Mouse (Mus musculus): ENCODE measurements around the gene Ergic1. TPM values are rescaled to one million over a fixed set of nuclear protein-coding genes. Genes with fewer than 3 reads are reported as not detected.
A peak's percentile ranks its signal among the peaks of the same experiment; 100 is the strongest.

Ergic1 gene
- polyA plus RNA-seq, 2 experiments, result 157 to 222 TPM

DNA sequence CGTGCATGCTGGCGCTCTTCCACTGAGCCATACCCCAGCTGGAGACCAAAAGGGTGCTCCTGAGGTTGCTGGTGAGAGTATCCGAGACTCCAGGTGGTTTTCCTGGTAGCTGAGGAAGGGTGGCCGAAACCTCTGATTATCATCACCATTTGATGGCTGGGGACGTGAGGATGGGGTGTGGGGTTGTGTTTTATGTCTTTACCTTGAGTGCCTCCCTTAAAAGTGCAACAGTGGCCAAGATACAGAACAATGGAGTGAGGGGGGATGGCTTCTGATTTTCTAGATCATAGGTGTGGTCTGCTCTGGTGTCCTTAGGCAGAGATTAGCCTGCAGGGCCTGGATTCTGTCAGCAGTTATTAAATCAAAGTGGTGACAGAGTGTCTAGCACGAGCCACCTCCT lies 18.1 kb downstream of the Ergic1 start:
- Histone ChIP-seq H3K9me3 (ENCODE audit: control insufficient read depth, low read length) (no peaks in the 10 kb centered on the region), H3K27ac (replicated peaks; ENCODE audit: low read depth, low read length) (no peak overlapping the region), H3K36me3 (ENCODE audit: control insufficient read depth, insufficient read depth, low read length) (peaks cover 43% of the 10 kb centered on the region), H3K9ac (ENCODE audit: low read depth, low read length, severe bottlenecking) (no peak overlapping the region), H3K4me1 (ENCODE audit: control insufficient read depth, insufficient read depth, low read length) (peaks cover 15% of the 10 kb centered on the region), H3K27me3 (ENCODE audit: control insufficient read depth, insufficient read depth, low read length) (no peaks in the 10 kb centered on the region), H3K4me2 (replicated peaks; ENCODE audit: low read depth, low read length, severe bottlenecking) (no peak overlapping the region), H3K4me3 (replicated peaks; ENCODE audit: low read length) (no peak overlapping the region)
- WGBS, result 79% methylated on average over 6 of the region's 6 CpGs
- no peak for TF ChIP-seq POLR2A (IDR thresholded peaks at IDR 0.05; ENCODE audit: borderline replicate concordance, extremely low read depth, insufficient read depth, insufficient read length)
- ATAC-seq (ENCODE audit: low FRiP score, low read depth) (no peak), DNase-seq (ENCODE audit: low spot score) (no peak)

DNA sequence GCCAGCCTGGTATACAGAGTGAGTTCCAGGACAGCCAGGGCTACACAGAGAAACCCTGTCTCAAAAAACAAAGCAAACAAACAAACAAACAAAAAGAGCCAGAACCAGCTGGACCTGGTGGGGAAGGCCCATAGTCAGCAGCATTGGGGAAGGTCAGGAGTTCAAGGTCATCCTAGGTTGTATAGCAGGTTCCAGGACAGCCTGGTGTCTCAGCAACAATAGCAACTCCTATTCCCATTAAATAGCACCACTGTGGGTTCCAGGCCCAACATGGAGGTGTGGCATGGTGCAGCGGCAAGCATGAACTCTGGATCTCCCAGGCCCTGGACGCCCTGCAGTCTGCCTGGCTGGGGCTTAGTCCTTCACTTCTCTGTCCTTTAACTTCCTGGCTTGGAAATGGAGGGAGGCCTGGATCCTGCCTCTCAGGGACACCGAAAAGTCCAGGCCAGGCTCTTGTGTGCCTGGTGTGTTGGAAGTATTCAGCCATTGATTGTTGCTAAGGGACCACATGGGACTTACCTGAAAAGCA lies 19.6 kb downstream of the Ergic1 start:
- Histone ChIP-seq H3K4me2 (replicated peaks; ENCODE audit: low read depth, low read length, severe bottlenecking) (no peak overlapping the region), H3K27me3 (ENCODE audit: control insufficient read depth, insufficient read depth, low read length) (no peaks in the 10 kb centered on the region), H3K4me1 (ENCODE audit: control insufficient read depth, insufficient read depth, low read length) (peaks cover 22% of the 10 kb centered on the region), H3K27ac (replicated peaks; ENCODE audit: low read depth, low read length) (no peak overlapping the region), H3K9ac (ENCODE audit: low read depth, low read length, severe bottlenecking) (no peak overlapping the region), H3K4me3 (replicated peaks; ENCODE audit: low read length) (no peak overlapping the region), H3K36me3 (ENCODE audit: control insufficient read depth, insufficient read depth, low read length) (peaks cover 39% of the 10 kb centered on the region), H3K9me3 (ENCODE audit: control insufficient read depth, low read length) (no peaks in the 10 kb centered on the region)
- DNase-seq (ENCODE audit: low spot score) (no peak), ATAC-seq (ENCODE audit: low FRiP score, low read depth) (no peak)
- no peak for TF ChIP-seq POLR2A (IDR thresholded peaks at IDR 0.05; ENCODE audit: borderline replicate concordance, extremely low read depth, insufficient read depth, insufficient read length)
- WGBS, result 96% methylated on average over 3 of the region's 3 CpGs

DNA sequence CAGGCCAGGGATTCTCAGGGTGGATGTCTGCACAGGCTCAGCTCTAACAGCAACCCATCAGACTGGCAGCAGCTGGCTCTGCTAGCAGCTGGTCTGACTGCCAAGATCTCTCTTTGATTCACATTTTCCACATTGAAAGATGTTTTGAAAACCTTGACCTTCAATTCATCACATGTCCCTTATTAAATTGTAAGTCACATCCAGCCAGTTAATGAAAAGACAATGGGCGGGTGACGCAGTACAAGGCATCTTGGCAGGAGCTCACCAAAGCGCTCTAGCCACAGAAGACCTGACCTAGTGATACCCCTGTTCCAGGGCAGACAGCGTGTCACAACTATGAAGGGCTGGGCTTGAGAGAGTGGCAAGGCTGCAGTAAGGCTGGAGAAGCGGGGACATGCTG lies 21.0 kb downstream of the Ergic1 start:
- Histone ChIP-seq H3K27me3 (ENCODE audit: control insufficient read depth, insufficient read depth, low read length) (no peaks in the 10 kb centered on the region), H3K9me3 (ENCODE audit: control insufficient read depth, low read length) (no peaks in the 10 kb centered on the region), H3K4me3 (replicated peaks; ENCODE audit: low read length) (no peak overlapping the region), H3K4me1 (ENCODE audit: control insufficient read depth, insufficient read depth, low read length) (peaks cover 17% of the 10 kb centered on the region), H3K36me3 (ENCODE audit: control insufficient read depth, insufficient read depth, low read length) (peaks cover 34% of the 10 kb centered on the region), H3K9ac (ENCODE audit: low read depth, low read length, severe bottlenecking) (0 out of 2 replicates have a peak overlapping the region, but pooled peaks have one; percentile 4), H3K4me2 (replicated peaks; ENCODE audit: low read depth, low read length, severe bottlenecking) (no peak overlapping the region), H3K27ac (replicated peaks; ENCODE audit: low read depth, low read length) (no peak overlapping the region)
- ATAC-seq (ENCODE audit: low FRiP score, low read depth), result no peak
- no peak for TF ChIP-seq POLR2A (IDR thresholded peaks at IDR 0.05; ENCODE audit: borderline replicate concordance, extremely low read depth, insufficient read depth, insufficient read length)
- no peak for DNase-seq (ENCODE audit: low spot score)
- WGBS, result 93% methylated on average over 5 of the region's 5 CpGs

DNA sequence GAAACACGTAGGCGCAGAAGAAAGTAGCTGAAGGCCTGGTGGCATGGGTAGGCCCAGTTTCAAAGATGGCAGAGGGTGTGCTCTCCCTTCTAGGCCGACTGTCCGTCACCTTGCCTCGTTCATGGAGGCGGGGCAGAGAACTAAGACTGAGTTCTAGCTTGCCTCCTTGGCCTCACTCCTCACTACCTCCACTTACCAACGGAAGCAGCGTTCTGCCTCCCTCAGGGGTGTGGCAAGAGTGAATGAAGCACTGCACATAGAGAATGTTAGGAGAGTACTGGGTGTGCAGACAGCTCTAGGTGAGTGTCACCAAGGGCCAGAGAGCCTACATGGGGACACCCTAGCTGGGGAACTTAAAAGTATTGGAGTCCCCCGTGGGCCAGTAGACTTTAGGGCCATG lies 21.8 kb downstream of the Ergic1 start:
- no peak for TF ChIP-seq POLR2A (IDR thresholded peaks at IDR 0.05; ENCODE audit: borderline replicate concordance, extremely low read depth, insufficient read depth, insufficient read length)
- Histone ChIP-seq H3K4me1 (ENCODE audit: control insufficient read depth, insufficient read depth, low read length) (peaks cover 17% of the 10 kb centered on the region), H3K27ac (replicated peaks; ENCODE audit: low read depth, low read length) (no peak overlapping the region), H3K4me3 (replicated peaks; ENCODE audit: low read length) (no peak overlapping the region), H3K27me3 (ENCODE audit: control insufficient read depth, insufficient read depth, low read length) (no peaks in the 10 kb centered on the region), H3K36me3 (ENCODE audit: control insufficient read depth, insufficient read depth, low read length) (peaks cover 29% of the 10 kb centered on the region), H3K9ac (ENCODE audit: low read depth, low read length, severe bottlenecking) (no peak overlapping the region), H3K4me2 (replicated peaks; ENCODE audit: low read depth, low read length, severe bottlenecking) (no peak overlapping the region), H3K9me3 (ENCODE audit: control insufficient read depth, low read length) (no peaks in the 10 kb centered on the region)
- WGBS, result 92% methylated on average over 9 of the region's 9 CpGs
- no peak for DNase-seq (ENCODE audit: low spot score)
- ATAC-seq (ENCODE audit: low FRiP score, low read depth), result no peak

- ATAC-seq (ENCODE audit: low FRiP score, low read depth), result no peak
- no peaks in the 10 kb centered on the region for H3K27me3 ChIP-seq (ENCODE audit: control insufficient read depth, insufficient read depth, low read length)
- H3K9ac ChIP-seq (ENCODE audit: low read depth, low read length, severe bottlenecking), result no peak overlapping the region
- no peak overlapping the region for H3K27ac ChIP-seq (replicated peaks; ENCODE audit: low read depth, low read length)
- H3K4me2 ChIP-seq (replicated peaks; ENCODE audit: low read depth, low read length, severe bottlenecking), result no peak overlapping the region
- no peak overlapping the region for H3K4me3 ChIP-seq (replicated peaks; ENCODE audit: low read length)
- 91% methylated on average over 6 of the region's 6 CpGs for WGBS
- TF ChIP-seq POLR2A (IDR thresholded peaks at IDR 0.05; ENCODE audit: borderline replicate concordance, extremely low read depth, insufficient read depth, insufficient read length), result no peak
- peaks cover 17% of the 10 kb centered on the region for H3K4me1 ChIP-seq (ENCODE audit: control insufficient read depth, insufficient read depth, low read length)
- DNase-seq (ENCODE audit: low spot score), result no peak
- no peaks in the 10 kb centered on the region for H3K9me3 ChIP-seq (ENCODE audit: control insufficient read depth, low read length)
- H3K36me3 ChIP-seq (ENCODE audit: control insufficient read depth, insufficient read depth, low read length), result peaks cover 23% of the 10 kb centered on the region
These were observed 22.3 kb downstream of the Ergic1 start for GRCm38 (mm10) chr17:26583606-26584005.

Measured in limb, embryonic 14.5 days (tissue).